Mouse (Mus musculus) E14TG2a.4 (cell line): ENCODE data around the gene Abr.
A peak's percentile ranks its signal among the peaks of the same experiment; 100 is the strongest.

Experiments
- H3K27me3 ChIP-seq: 2 replicates; pipeline ENCODE4 v1.6.1; 2014; ENCODE audit warnings: low read length, control low read depth; ENCODE audit not compliant: insufficient read depth
- H3K36me3 ChIP-seq: 2 replicates; pipeline ENCODE4 v1.6.1; 2014; ENCODE audit warnings: low read length, control low read depth; ENCODE audit not compliant: insufficient read depth
- H3K4me1 ChIP-seq: replicated peaks from 2 replicates; pipeline ENCODE4 v1.6.1; 2014; ENCODE audit warnings: low read depth, low read length, control low read depth
- H3K4me3 ChIP-seq: replicated peaks from 2 replicates; pipeline ENCODE4 v1.5.1; 2014; ENCODE audit warnings: mild to moderate bottlenecking, low read length
- H3K9me3 ChIP-seq: 2 replicates; pipeline ENCODE4 v1.6.1; 2014; ENCODE audit warnings: low read length, control low read depth
- CTCF ChIP-seq: conservative IDR thresholded peaks from 2 replicates; pipeline ENCODE4 v1.5.1; 2014; ENCODE audit warnings: low read length
- NANOG ChIP-seq: IDR thresholded peaks from 2 replicates; pipeline ENCODE4 v1.6.1; 2014; ENCODE audit warnings: borderline replicate concordance, low read length, mixed read lengths
- POU5F1 ChIP-seq: IDR thresholded peaks from 2 replicates; pipeline ENCODE4 v1.6.1; 2014; ENCODE audit warnings: low read length, borderline replicate concordance

Gene Abr

DNA sequence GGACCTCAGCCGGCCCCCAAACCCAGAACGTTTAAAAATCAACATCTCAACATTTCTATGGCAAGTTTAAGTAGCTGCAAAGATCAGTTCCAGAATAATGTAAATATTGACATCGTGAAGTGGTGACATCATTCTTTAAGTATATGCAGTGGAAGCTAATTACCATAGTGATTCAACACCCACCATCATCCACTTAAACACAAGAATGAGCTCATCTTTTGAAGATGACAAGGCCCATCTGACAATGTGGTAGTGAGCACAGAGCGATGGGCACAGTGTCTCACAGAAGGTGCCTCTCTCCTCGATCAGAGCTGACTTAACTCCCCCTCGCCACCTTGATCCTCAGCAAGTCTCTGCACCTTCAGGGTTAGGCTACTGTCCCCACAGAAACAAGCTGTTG is 196.4 kb downstream of the Abr start:
- no peaks in the 10 kb centered on the region for H3K9me3 ChIP-seq
- TF ChIP-seq CTCF: no peak
- no peak for TF ChIP-seq POU5F1
- no peak for TF ChIP-seq NANOG
- H3K4me3 ChIP-seq: no peak overlapping the region
- peaks cover 45% of the 10 kb centered on the region for H3K36me3 ChIP-seq
- H3K27me3 ChIP-seq: no peaks in the 10 kb centered on the region
- H3K4me1 ChIP-seq: peaks cover 17% of the 10 kb centered on the region

DNA sequence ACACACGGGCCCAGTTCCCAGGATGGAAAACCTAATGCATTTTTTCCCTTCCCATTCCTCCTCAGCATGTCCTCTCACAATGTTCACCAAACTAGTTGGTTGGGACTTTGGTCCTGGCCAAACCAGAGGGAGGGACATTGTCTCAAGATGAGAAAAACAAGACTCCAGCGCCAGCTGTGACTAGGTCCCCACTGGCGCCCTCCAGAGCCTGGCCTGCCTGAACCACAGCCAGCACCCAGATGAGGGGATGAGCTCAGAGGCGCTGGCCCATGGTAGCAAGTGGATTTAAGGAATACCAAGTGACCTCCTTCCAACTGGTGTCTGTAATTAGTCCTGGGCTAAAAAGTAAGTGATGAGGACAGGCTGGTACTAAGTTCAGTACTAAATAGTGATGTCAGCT is 201.2 kb downstream of the Abr start:
- Histone ChIP-seq H3K4me1 (peaks cover 26% of the 10 kb centered on the region), H3K9me3 (no peaks in the 10 kb centered on the region), H3K27me3 (no peaks in the 10 kb centered on the region), H3K36me3 (peaks cover 92% of the 10 kb centered on the region), H3K4me3 (no peak overlapping the region)
- TF ChIP-seq CTCF (no peak), POU5F1 (no peak), NANOG (no peak)

DNA sequence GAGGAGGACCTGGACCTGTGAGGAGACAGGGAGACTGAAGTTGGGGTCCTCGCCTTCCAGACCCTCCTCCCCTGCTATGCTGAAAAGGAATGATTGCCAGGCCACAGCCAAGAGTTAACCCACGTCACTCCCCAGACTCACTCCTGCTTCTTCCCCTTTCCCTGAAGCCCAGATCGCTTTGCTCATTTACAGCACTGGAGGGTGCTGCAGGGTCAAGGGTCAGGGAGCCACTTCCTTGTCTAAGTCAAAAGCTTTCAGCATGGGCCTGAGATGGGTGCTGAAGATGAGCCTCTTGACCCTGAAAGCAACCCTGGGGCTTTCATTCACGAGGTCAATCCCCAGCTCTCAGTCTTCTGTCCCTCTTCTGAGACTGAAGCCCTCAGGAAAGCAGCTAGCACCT is 202.9 kb downstream of the Abr start:
- no peak for TF ChIP-seq CTCF
- no peak for TF ChIP-seq NANOG
- TF ChIP-seq POU5F1: no peak
- Histone ChIP-seq H3K36me3 (peaks cover 97% of the 10 kb centered on the region), H3K27me3 (no peaks in the 10 kb centered on the region), H3K4me3 (no peak overlapping the region), H3K9me3 (no peaks in the 10 kb centered on the region), H3K4me1 (peaks cover 27% of the 10 kb centered on the region)

DNA sequence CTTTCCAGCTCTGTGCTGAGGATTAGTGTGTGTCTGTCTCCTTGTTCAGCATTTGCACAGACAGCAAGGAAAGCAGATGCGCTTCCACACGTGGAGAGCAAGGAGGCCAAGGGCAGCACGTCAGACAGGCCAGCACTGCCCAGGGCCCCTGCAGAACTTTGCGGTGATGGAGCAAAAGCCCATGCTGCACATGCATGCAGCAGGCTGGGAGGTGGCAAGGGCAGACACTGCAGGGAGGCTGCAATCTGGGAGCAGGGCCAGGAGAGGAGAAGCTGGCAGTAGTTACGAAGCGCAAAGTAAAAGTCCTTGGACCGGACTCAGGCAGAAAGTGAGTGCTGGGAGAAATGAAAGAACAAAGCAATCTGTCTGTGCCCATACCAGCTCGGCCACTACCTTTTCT is 203.7 kb downstream of the Abr start:
- Histone ChIP-seq H3K36me3 (peaks cover 98% of the 10 kb centered on the region), H3K27me3 (no peaks in the 10 kb centered on the region), H3K4me3 (no peak overlapping the region), H3K4me1 (peaks cover 27% of the 10 kb centered on the region), H3K9me3 (no peaks in the 10 kb centered on the region)
- TF ChIP-seq CTCF (no peak), NANOG (no peak), POU5F1 (no peak)

DNA sequence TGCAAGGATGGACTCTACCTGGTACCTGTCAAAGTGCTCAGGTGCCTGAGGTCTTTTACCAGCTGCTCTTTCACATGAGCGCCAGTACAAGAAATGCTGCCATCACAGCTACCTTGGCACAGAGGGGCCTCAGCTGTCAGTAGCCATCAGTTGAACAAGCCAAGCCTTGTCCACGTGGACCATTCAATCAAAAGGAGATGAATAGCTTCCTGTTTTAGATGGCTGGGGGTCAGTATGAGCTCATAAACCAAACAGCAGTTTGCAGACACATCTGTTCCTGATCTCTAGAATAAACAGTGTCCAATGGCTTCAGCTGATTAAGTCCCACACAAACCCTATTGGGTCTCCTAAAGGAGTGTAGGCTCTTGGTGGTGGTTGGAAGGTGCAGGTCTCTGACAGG is 206.1 kb downstream of the Abr start:
- Histone ChIP-seq H3K36me3 (peaks cover 91% of the 10 kb centered on the region), H3K27me3 (no peaks in the 10 kb centered on the region), H3K9me3 (no peaks in the 10 kb centered on the region), H3K4me1 (peaks cover 32% of the 10 kb centered on the region), H3K4me3 (no peak overlapping the region)
- TF ChIP-seq NANOG: no peak
- TF ChIP-seq POU5F1: no peak
- TF ChIP-seq CTCF: no peak

DNA sequence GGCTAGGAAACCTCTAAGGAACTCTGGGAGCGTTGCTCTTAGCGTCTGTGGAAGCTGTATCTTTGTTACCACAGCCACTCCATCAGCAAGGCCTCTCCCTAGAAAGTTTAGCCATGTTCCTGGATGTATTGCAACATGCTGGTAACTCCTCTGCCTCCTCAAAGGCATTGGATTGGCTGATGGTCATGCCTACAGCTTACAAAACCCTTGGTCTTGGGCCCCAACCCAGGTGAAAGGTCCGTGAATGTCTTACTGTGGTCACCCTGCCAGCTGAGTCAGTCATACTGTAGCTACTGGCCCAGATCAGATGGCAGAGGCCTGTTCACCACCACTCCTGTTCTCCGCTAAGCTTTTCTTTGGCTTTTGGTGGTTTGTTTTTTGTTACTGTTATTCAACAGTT is 207.1 kb downstream of the Abr start:
- no peak overlapping the region for H3K4me3 ChIP-seq
- H3K36me3 ChIP-seq: peaks cover 86% of the 10 kb centered on the region
- TF ChIP-seq NANOG: no peak
- no peak for TF ChIP-seq CTCF
- TF ChIP-seq POU5F1: no peak
- peaks cover 34% of the 10 kb centered on the region for H3K4me1 ChIP-seq
- no peaks in the 10 kb centered on the region for H3K27me3 ChIP-seq
- H3K9me3 ChIP-seq: no peaks in the 10 kb centered on the region

DNA sequence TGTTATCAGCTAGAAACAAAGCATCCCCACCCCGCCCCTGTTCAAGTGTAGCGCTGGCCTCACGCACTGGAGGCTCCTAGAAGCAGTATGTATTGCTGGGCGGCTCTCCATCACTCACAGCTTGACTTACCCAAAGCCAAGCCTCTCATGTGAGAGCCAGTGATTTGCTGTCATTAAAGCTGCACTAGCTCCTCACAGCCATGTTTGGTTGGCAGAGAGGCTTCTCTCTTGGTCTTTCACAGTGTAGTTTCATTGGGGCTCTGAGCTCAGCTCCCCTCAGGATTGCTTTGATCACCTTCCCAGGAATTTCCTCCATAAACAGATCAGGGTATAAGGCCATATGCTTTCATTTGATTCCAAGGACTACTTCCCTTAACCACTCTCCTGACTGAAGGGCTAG is 208.9 kb downstream of the Abr start:
- no peak for TF ChIP-seq NANOG
- TF ChIP-seq POU5F1: no peak
- TF ChIP-seq CTCF: no peak
- Histone ChIP-seq H3K9me3 (no peaks in the 10 kb centered on the region), H3K27me3 (no peaks in the 10 kb centered on the region), H3K36me3 (peaks cover 83% of the 10 kb centered on the region), H3K4me1 (peaks cover 27% of the 10 kb centered on the region), H3K4me3 (no peak overlapping the region)

DNA sequence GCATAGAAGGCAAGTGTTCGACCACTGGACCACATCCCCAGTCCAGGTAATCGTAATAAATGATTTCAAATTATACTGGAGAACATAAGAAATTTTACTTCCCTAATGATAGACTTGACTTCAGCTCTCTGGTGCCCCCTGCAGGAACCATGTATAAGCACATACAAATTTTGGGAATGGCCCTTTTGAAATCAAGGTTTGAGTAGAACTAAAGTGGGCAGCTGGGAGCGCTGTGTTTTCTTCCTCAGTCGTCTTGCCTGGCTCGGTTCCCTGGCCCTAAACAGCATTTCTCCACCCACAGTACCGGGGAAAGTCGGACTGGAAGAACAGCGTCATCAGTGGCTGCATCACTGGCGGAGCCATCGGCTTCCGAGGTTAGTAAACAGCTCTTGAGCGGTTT is 211.3 kb downstream of the Abr start:
- H3K4me3 ChIP-seq: no peak overlapping the region
- peaks cover 12% of the 10 kb centered on the region for H3K4me1 ChIP-seq
- no peak for TF ChIP-seq POU5F1
- TF ChIP-seq NANOG: no peak
- TF ChIP-seq CTCF: peak; percentile 66
- H3K9me3 ChIP-seq: no peaks in the 10 kb centered on the region
- no peaks in the 10 kb centered on the region for H3K27me3 ChIP-seq
- peaks cover 60% of the 10 kb centered on the region for H3K36me3 ChIP-seq

DNA sequence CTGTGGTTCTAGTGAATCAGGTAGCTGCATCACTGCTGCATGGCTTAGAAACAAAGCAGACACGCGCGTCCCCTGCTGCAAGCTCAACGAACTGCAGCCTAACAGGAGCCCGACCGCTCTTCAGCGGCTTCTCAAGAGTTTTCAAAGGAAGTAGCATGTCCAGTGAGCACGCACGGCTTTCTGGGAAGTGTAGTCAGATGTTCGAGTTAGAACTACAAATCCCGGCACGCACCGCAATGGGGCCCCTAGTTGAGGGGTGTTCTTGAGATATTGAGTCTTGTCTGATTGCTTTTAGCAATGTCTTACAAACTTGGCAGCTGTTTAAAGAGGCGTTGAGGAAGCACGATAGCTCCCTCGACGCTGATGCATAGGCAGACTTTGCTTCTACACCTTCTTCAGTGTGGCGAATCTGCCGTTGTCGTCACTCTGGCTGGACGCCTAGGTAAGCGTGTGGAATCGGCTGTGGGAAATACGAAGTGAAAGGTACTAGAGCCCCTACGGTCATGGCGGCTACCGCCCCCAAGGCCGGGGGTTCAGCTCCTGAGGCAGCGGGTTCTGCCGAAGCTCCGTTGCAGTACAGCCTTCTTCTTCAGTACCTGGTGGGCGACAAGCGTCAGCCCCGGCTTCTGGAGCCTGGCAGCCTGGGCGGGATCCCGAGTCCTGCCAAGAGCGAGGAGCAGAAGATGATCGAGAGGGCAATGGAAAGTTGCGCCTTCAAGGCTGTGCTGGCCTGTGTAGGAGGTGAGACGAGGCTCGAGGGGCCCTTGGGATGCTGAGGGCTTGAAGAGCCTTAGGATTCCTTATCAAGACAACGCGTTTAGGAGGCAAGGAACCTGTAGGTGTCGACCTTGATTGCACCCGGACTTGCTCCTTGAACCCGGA is 215.2 kb downstream of the Abr start, which contains the start of gene Timm22:
Timm22 (plus strand) TSS at position 251 of the 882 bp plus-strand sequence.
- peaks cover 18% of the 10 kb centered on the region for H3K27me3 ChIP-seq
- TF ChIP-seq NANOG: no peak
- TF ChIP-seq POU5F1: no peak
- peak; percentile 99 for TF ChIP-seq CTCF

More for the DNA sequence above, 215.2 kb downstream of the Abr start, which contains the start of gene Timm22:
- Histone ChIP-seq H3K4me1 (peaks cover 7% of the 10 kb centered on the region), H3K9me3 (no peaks in the 10 kb centered on the region), H3K36me3 (peaks cover 24% of the 10 kb centered on the region), H3K4me3 (peak within 1 kb of the TSS; percentile 98)
